Mouse (Mus musculus) retina, embryonic 14.5 days (tissue): ENCODE measurements around the gene Foxp1.

Experiments used
- DNase-seq: peaks from one replicate; pipeline ENCODE4 v3.0.0-alpha.2; 2015; ENCODE audit warnings: low spot score

The Foxp1 gene

GRCm38 (mm10) chr6:98947486-98948152, 574.9 kb downstream of the Foxp1 start:
- peak; percentile 85 for DNase-seq

GRCm38 (mm10) chr6:98946731-98947130, 575.8 kb downstream of the Foxp1 start:
- no peak for DNase-seq

GRCm38 (mm10) chr6:98945496-98946412, 576.8 kb downstream of the Foxp1 start:
- no peak for DNase-seq

- no peak for DNase-seq
These were observed 584.2 kb downstream of the Foxp1 start for GRCm38 (mm10) chr6:98938348-98938747.

GRCm38 (mm10) chr6:98937513-98937912, 585.0 kb downstream of the Foxp1 start:
- no peak for DNase-seq

GRCm38 (mm10) chr6:98936377-98936776, 586.1 kb downstream of the Foxp1 start:
- DNase-seq, result no peak

GRCm38 (mm10) chr6:98935169-98935568, 587.4 kb downstream of the Foxp1 start:
- DNase-seq, result no peak

GRCm38 (mm10) chr6:98934381-98934780, 588.1 kb downstream of the Foxp1 start:
- DNase-seq, result no peak

GRCm38 (mm10) chr6:98933135-98933724, 589.3 kb downstream of the Foxp1 start:
- DNase-seq, result no peak

- DNase-seq, result no peak
These were observed 590.5 kb downstream of the Foxp1 start for GRCm38 (mm10) chr6:98931881-98932540.

- DNase-seq, result no peak
These were observed 591.7 kb downstream of the Foxp1 start for GRCm38 (mm10) chr6:98930652-98931300.

- DNase-seq, result no peak
These were observed 594.2 kb downstream of the Foxp1 start for GRCm38 (mm10) chr6:98928365-98928764.

GRCm38 (mm10) chr6:98901259-98901658, 621.3 kb downstream of the Foxp1 start:
- DNase-seq, result no peak

GRCm38 (mm10) chr6:98878208-98878607, 644.3 kb downstream of the Foxp1 start:
- no peak for DNase-seq

GRCm38 (mm10) chr6:98876401-98876800, 646.1 kb downstream of the Foxp1 start:
- DNase-seq, result no peak
